Mouse (Mus musculus): Measurements from ENCODE around the gene Zfp738.
A peak's percentile ranks its signal among the peaks of the same experiment; 100 is the strongest.
"Not testable (repeated sequence)": the region's sequence is repeated elsewhere in the genome, so short reads cannot be mapped to it uniquely, and the experiment has no call there.

Zfp738 gene

DNA sequence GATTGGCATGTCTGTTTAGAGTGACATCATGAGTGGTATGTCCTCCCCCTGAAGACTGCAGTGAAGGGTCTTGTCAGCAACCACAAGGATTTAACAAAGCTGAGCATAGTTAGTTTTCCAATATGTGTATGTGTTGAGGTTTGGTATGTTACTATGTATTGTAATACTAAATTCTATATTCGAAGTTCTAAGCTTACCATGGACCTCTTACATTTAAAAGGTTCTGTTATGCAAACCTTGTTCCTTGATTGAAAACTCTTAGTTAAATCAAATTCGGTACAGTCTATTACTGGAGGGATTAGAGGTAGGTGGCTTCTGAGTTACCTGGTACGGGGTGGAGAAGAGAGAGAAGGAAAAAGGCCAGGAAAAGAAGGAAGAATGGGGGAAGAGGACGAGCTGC is at the start of gene Zfp738:
TSS of gene Zfp738 (minus strand) at position 101 of the 400 bp plus-strand sequence.
- no peak for DNase-seq (ENCODE audit: low read depth)

GRCm38 (mm10) chr13:67734391-67734790 is 47.5 kb upstream of the Zfp738 start:
- not testable (repeated sequence) for DNase-seq (ENCODE audit: low read depth)

DNA sequence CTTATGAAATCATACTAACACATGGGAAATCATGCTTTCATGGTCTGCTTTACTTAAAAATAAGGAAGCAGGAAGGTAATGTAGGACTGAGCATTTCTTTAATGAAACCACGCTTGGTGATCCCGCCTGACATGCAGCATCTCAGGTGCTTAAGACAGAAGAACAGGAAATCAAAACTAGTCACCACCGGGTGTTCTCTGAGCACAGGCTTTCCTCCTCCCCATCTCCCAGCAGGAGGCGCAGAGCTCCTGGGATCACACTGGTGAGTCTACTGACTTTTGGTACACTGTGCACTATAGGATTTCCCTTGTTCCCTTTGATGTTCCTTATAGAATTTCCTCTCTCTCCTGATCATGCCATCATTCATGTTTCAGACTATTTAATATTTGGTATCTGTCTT is 42.6 kb upstream of the Zfp738 start:
- not testable (repeated sequence) for DNase-seq (ENCODE audit: low read depth)

GRCm38 (mm10) chr13:67728641-67729318 is 41.9 kb upstream of the Zfp738 start, which contains the start of gene Zfp65:
Gene Zfp65, minus strand, starts transcription at chr13:67729173.
- no peak for DNase-seq (ENCODE audit: low read depth)

GRCm38 (mm10) chr13:67728106-67728505 is 41.2 kb upstream of the Zfp738 start:
- no peak for DNase-seq (ENCODE audit: low read depth)

GRCm38 (mm10) chr13:67725331-67725730 is 38.5 kb upstream of the Zfp738 start:
- not testable (repeated sequence) for DNase-seq (ENCODE audit: low read depth)

DNA sequence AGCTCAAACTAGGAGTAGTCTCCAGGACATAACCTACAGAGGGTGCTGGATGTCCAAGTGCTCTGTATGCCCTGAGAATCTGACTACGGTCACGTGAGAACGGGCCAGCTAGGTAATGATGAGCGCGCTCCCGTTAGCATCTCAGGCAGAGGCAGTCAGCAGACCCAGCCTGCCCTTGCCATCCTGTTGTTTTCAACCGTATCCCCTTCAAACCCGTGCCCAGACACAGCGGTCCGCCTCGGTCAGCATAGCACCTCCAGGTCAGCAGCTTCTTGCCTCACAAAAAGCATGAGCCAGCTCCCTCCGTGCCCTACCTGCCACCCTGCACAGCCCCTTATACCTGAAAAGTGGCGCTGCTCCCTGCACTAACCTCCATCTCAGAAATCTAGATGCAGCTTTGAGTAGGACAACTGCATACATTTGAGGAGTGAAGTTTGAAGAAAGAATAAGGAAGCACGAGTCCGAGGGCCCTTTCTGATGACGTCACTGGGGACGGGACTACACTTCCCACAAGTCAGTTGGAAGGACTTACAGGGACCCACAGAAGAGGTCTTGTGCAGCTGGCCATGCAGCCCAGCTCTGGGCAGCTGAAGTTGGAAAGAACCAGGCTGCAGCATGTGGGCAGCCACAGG is 37.1 kb upstream of the Zfp738 start:
- peak; percentile 81 for DNase-seq (ENCODE audit: low read depth)

- DNase-seq (ENCODE audit: low read depth): not testable (repeated sequence)
Measured at GRCm38 (mm10) chr13:67683841-67684240, 3.0 kb downstream of the Zfp738 start.

- DNase-seq (ENCODE audit: low read depth): peak; percentile 67
Measured at GRCm38 (mm10) chr13:67682959-67683735, 3.7 kb downstream of the Zfp738 start.

GRCm38 (mm10) chr13:67674902-67675301 is 12.0 kb downstream of the Zfp738 start:
- DNase-seq (ENCODE audit: low read depth): no peak

- no peak for DNase-seq (ENCODE audit: low read depth)
Measured at GRCm38 (mm10) chr13:67652496-67652895, 34.4 kb downstream of the Zfp738 start.

- DNase-seq (ENCODE audit: low read depth): peak; percentile 80
Measured at GRCm38 (mm10) chr13:67637294-67638007, 49.4 kb downstream of the Zfp738 start, which contains the start of the genes Gm49345 and Zfp729a. Gene Gm49345, minus strand, starts transcription at chr13:67637769. Gene Zfp729a, minus strand, starts transcription at chr13:67637791.

DNA sequence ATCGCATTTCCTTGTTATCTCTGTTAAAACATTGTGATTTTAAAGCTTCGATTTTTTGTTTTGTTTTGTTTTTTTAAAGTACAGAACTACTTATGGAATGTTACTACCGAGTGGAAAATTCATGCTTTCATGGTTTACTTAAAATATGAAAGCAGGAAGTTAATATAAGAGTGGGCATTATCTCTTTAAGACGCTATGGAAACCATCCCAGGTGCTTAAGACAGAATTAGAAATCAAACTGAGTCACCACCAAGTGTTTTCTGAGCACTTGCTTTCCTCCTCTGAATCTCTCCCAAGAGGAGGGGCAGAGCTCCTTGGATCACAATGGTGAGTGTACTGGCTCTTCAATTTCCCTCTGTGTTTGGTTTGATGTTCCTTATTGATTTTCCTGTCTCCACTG is 76.8 kb downstream of the Zfp738 start:
- DNase-seq (ENCODE audit: low read depth): peak; percentile 2

- peak; percentile 79 for DNase-seq (ENCODE audit: low read depth)
Measured at GRCm38 (mm10) chr13:67609066-67609876, 77.6 kb downstream of the Zfp738 start, which contains the start of gene Zfp729b. Gene Zfp729b, minus strand, starts transcription at chr13:67609707.
